Mouse (Mus musculus): ENCODE data around the gene Il5.

- TF ChIP-seq NANOG (IDR thresholded peaks at IDR 0.05; ENCODE audit: borderline replicate concordance, low read length): no peak
- no peak for TF ChIP-seq CTCF (conservative IDR thresholded peaks at IDR 0.05; ENCODE audit: low read length)
These were observed 49.2 kb upstream of the Il5 start for GRCm38 (mm10) chr11:53671414-53671813.
